29 mouse cellular contexts compared by ENCODE assay signal in the genomic region with DNA sequence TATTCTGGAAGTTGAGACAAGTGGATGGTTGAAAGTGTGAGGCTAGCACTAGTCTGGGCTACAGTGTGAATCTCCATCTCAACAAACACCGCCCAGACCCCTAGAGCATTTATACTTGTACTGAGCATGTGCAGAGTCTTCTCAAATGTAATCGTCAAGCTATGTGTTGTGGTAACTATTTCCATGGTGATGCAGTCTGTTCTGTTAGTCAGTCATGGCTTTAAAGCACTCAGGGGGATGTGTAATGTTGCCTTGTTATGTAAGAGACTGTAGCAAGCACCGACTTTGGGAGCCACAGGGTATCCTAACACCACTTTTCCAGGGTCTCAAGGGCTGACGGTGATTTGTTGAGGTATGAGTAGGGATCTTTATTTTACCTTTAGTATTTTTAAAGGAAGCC.
A peak's percentile ranks its signal among the peaks of the same experiment; 100 is the strongest.
DNase-seq lines count a peak whose midpoint lies in the region; ATAC-seq and TF ChIP-seq lines count a peak whose summit lies in the region.
"Had no signal": no experiment of that assay in that cellular context is flagged by ENCODE, and none has a peak within 500 bp of the region (broad histone marks: within the 10 kb centered on the region; RNA-seq: fewer than 3 reads in every experiment).

No protein-coding gene starts in this region.

- ATAC-seq in megakaryocyte progenitor cell, adult 5-6 weeks (replicated peaks; ENCODE audit: poor library complexity): peak; percentile 54
- ATAC-seq: CD4-positive, CD25-positive, alpha-beta regulatory T cell, adult 4 months; forebrain, embryonic 13.5 days; forebrain, embryonic 16.5 days; hindbrain, postnatal 0 days; inflammation-experienced regulatory T-cells, adult 6 months had no signal

- DNase-seq in layer of hippocampus, adult 2 months (ENCODE audit: low spot score in 2 of 2): peak in 1 of 2 experiments; percentile 13
- DNase-seq in layer of hippocampus, postnatal 10 days (ENCODE audit: low spot score in 2 of 2): no peak
- DNase-seq in 3T3-L1 (ENCODE audit: low read depth, low spot score) (peak; percentile 31), R1 (ENCODE audit: low read depth, low spot score) (peak; percentile 17)
- DNase-seq in heart, adult 18-20 months: no peak
- DNase-seq in right cerebral cortex, adult 2 months (ENCODE audit: low spot score in 2 of 2): no peak
- DNase-seq in left cerebral cortex, adult 9 months (ENCODE audit: low spot score in 2 of 2): no peak
- DNase-seq: adrenal gland, postnatal 10 days; adrenal gland, postnatal 36 days; cerebellum, adult 11-12 months; cerebellum, adult 8-10 months; cerebellum, postnatal 10 days; cerebellum, postnatal 36 days; gastrocnemius, postnatal 10 days; gastrocnemius, postnatal 36 days; heart, adult 11 months; heart, postnatal 10 days; heart, postnatal 36 days had no signal

- peak overlapping the region; percentile 79 for H3K27ac ChIP-seq in layer of hippocampus, adult 2 months
- H3K27ac ChIP-seq: forebrain, embryonic 10.5 days; forebrain, embryonic 13.5 days; heart, embryonic 15.5 days; hindbrain, embryonic 10.5 days; hindbrain, embryonic 14.5 days; hindbrain, postnatal 0 days had no signal

- H3K4me3 ChIP-seq in layer of hippocampus, adult 2 months: no peak overlapping the region
- H3K4me3 ChIP-seq: forebrain, embryonic 10.5 days; forebrain, embryonic 13.5 days; heart, embryonic 12.5 days; heart, embryonic 15.5 days; hindbrain, embryonic 10.5 days had no signal

- no peak for TF ChIP-seq CTCF in layer of hippocampus, adult 2 months (conservative IDR thresholded peaks at IDR 0.05)

Comparison
In these comparisons a context has a peak if more than half of its experiments do, and no peak if none do; other contexts are left out.
1. DNase-seq: peak in 3T3-L1 (single experiment) and R1 (single experiment); none in layer of hippocampus, postnatal 10 days (0 of 2), heart, adult 18-20 months (0 of 2), right cerebral cortex, adult 2 months (0 of 2) and left cerebral cortex, adult 9 months (0 of 2).